Mouse (Mus musculus): ENCODE data around the gene Defb35. TPM values are rescaled to one million over a fixed set of nuclear protein-coding genes. Genes with fewer than 3 reads are reported as not detected.

Gene Defb35
- polyA plus RNA-seq, 1 experiment from 2014 or later: not detected

- H3K9me3 ChIP-seq (ENCODE audit: control insufficient read depth, low read length): no peaks in the 10 kb centered on the region
- H3K36me3 ChIP-seq (ENCODE audit: control insufficient read depth, insufficient read depth, low read length): no peaks in the 10 kb centered on the region
- H3K27ac ChIP-seq (ENCODE audit: low read length): no peak overlapping the region
- H3K4me1 ChIP-seq (ENCODE audit: control insufficient read depth, insufficient read depth, low read length): no peaks in the 10 kb centered on the region
- no peak for ATAC-seq
- H3K4me2 ChIP-seq (ENCODE audit: low read depth, low read length): no peak overlapping the region
- H3K4me3 ChIP-seq (ENCODE audit: low read length): no peak overlapping the region
- H3K27me3 ChIP-seq (replicated peaks; ENCODE audit: control insufficient read depth, insufficient read depth, low read length): no peaks in the 10 kb centered on the region
- WGBS: 76% methylated on average over 3 of the region's 3 CpGs
- H3K9ac ChIP-seq (ENCODE audit: low read depth, low read length): no peak overlapping the region
Measured at GRCm38 (mm10) chr8:21956336-21956735, 18.2 kb downstream of the Defb35 start.

GRCm38 (mm10) chr8:21958414-21958813, 20.3 kb downstream of the Defb35 start, which contains the start of gene Fam90a1a:
TSS of gene Fam90a1a (plus strand) at chr8:21958714.
- 91% methylated on average over 2 of the region's 2 CpGs for WGBS
- H3K9me3 ChIP-seq (ENCODE audit: control insufficient read depth, low read length): no peaks in the 10 kb centered on the region
- ATAC-seq: no peak

GRCm38 (mm10) chr8:21966646-21967045, 28.5 kb downstream of the Defb35 start:
- no peaks in the 10 kb centered on the region for H3K27me3 ChIP-seq (replicated peaks; ENCODE audit: control insufficient read depth, insufficient read depth, low read length)

More at GRCm38 (mm10) chr8:21958414-21958813, 20.3 kb downstream of the Defb35 start, which contains the start of gene Fam90a1a:
- H3K27me3 ChIP-seq (replicated peaks; ENCODE audit: control insufficient read depth, insufficient read depth, low read length): no peaks in the 10 kb centered on the region
- H3K36me3 ChIP-seq (ENCODE audit: control insufficient read depth, insufficient read depth, low read length): no peaks in the 10 kb centered on the region
- no peaks in the 10 kb centered on the region for H3K4me1 ChIP-seq (ENCODE audit: control insufficient read depth, insufficient read depth, low read length)
- no peak within 1 kb of the TSS for H3K4me3 ChIP-seq (ENCODE audit: low read length)
- no peak within 1 kb of the TSS for H3K9ac ChIP-seq (ENCODE audit: low read depth, low read length)
- no peak within 1 kb of the TSS for H3K27ac ChIP-seq (ENCODE audit: low read length)
- no peak within 1 kb of the TSS for H3K4me2 ChIP-seq (ENCODE audit: low read depth, low read length)

DNA sequence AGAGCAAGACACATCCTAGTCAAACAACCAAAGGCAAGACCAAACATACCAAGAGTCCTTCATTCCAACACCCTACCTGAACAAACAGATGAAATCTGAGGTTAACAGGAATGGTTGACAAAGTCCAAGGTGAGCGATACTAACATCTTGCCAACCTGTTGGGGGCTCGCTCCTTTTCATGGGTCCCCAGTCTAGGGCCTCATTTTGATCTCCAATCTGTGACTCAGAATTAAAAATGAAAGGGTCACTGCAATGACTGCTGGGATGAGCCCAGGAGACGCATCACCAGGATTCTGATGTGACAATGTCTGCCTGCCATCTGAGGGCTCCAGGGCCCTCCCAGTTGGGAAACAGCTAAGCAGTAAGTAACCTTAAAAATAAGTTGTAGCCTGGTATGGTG, 31.3 kb downstream of the Defb35 start, which contains the start of gene Ccdc70:
TSS of gene Ccdc70 (plus strand) at position 301 of the 400 bp plus-strand sequence.
- H3K4me2 ChIP-seq (ENCODE audit: low read depth, low read length): no peak within 1 kb of the TSS
- no peak within 1 kb of the TSS for H3K9ac ChIP-seq (ENCODE audit: low read depth, low read length)
- H3K36me3 ChIP-seq (ENCODE audit: control insufficient read depth, insufficient read depth, low read length): no peaks in the 10 kb centered on the region
- no peak within 1 kb of the TSS for H3K27ac ChIP-seq (ENCODE audit: low read length)
- no peaks in the 10 kb centered on the region for H3K4me1 ChIP-seq (ENCODE audit: control insufficient read depth, insufficient read depth, low read length)
- H3K9me3 ChIP-seq (ENCODE audit: control insufficient read depth, low read length): no peaks in the 10 kb centered on the region
- no peak within 1 kb of the TSS for H3K4me3 ChIP-seq (ENCODE audit: low read length)
- WGBS: 79% methylated on average over 3 of the region's 3 CpGs
- ATAC-seq: no peak
- H3K27me3 ChIP-seq (replicated peaks; ENCODE audit: control insufficient read depth, insufficient read depth, low read length): no peaks in the 10 kb centered on the region

More at GRCm38 (mm10) chr8:21966646-21967045, 28.5 kb downstream of the Defb35 start:
- 71% methylated on average over 1 of the region's 1 CpGs for WGBS
- no peaks in the 10 kb centered on the region for H3K36me3 ChIP-seq (ENCODE audit: control insufficient read depth, insufficient read depth, low read length)
- no peak overlapping the region for H3K9ac ChIP-seq (ENCODE audit: low read depth, low read length)
- H3K27ac ChIP-seq (ENCODE audit: low read length): no peak overlapping the region
- no peak overlapping the region for H3K4me3 ChIP-seq (ENCODE audit: low read length)
- ATAC-seq: no peak
- H3K9me3 ChIP-seq (ENCODE audit: control insufficient read depth, low read length): no peaks in the 10 kb centered on the region
- H3K4me2 ChIP-seq (ENCODE audit: low read depth, low read length): no peak overlapping the region
- no peaks in the 10 kb centered on the region for H3K4me1 ChIP-seq (ENCODE audit: control insufficient read depth, insufficient read depth, low read length)

DNA sequence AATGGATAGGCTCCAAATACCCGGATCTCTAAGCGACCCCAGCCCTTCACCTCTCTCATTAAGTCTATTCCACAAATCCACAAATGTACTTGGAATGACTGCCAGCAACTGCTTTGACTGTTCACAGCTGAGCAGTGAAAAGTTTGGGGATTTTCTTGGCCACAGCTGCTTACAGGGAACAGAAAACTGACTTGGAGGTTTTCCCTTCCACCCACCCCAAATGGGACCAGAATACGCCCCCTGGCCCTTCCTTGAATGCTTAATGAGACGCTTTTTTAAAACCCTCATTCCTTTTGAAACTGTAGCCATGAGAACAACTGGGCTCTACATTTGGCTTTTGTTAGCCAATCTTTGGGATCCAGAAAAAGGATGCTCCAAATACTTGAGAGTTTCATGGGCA, 40.0 kb downstream of the Defb35 start:
- H3K4me2 ChIP-seq (ENCODE audit: low read depth, low read length): no peak overlapping the region
- no peaks in the 10 kb centered on the region for H3K4me1 ChIP-seq (ENCODE audit: control insufficient read depth, insufficient read depth, low read length)
- H3K36me3 ChIP-seq (ENCODE audit: control insufficient read depth, insufficient read depth, low read length): no peaks in the 10 kb centered on the region
- no peak for ATAC-seq
- no peaks in the 10 kb centered on the region for H3K9me3 ChIP-seq (ENCODE audit: control insufficient read depth, low read length)
- H3K27me3 ChIP-seq (replicated peaks; ENCODE audit: control insufficient read depth, insufficient read depth, low read length): no peaks in the 10 kb centered on the region
- no peak overlapping the region for H3K4me3 ChIP-seq (ENCODE audit: low read length)
- no peak overlapping the region for H3K27ac ChIP-seq (ENCODE audit: low read length)
- no peak overlapping the region for H3K9ac ChIP-seq (ENCODE audit: low read depth, low read length)
- 68% methylated on average over 4 of the region's 4 CpGs for WGBS

DNA sequence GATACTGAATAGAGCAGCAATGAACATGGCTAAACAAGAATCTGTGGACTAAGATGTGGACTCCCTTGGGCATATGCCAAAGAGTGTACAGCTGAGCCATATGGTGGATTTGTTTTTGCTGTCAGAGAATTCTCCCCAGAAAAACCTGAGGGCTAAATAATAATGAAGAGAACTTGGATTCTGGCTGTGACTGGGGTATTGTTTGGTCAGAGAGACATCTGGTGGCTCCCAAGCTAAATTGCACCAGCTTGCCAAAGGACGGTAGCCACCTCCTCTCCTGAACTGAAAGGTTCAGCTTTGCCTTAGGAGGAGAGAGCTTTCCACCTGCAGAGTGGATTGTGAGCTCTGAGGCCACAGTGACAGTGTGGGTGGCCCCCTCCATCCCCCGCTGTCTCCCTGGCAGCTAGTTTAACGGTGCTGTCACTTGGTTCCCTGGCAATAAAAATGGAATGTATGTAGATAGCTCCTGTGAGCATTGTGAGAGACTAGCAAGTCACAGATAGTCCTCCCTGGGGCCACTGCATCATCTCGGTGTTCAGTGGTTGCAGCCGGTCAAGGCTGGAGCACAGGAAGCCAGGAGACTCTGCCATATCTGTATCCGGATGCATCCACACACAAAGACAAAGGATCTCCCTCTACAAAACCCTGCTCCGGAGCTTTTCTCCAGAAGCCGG, 43.6 kb downstream of the Defb35 start:
- Histone ChIP-seq H3K9me3 (ENCODE audit: control insufficient read depth, low read length) (no peaks in the 10 kb centered on the region), H3K36me3 (ENCODE audit: control insufficient read depth, insufficient read depth, low read length) (no peaks in the 10 kb centered on the region), H3K4me1 (ENCODE audit: control insufficient read depth, insufficient read depth, low read length) (no peaks in the 10 kb centered on the region), H3K4me3 (ENCODE audit: low read length) (no peak overlapping the region), H3K9ac (ENCODE audit: low read depth, low read length) (no peak overlapping the region), H3K27me3 (replicated peaks; ENCODE audit: control insufficient read depth, insufficient read depth, low read length) (no peaks in the 10 kb centered on the region), H3K27ac (ENCODE audit: low read length) (no peak overlapping the region), H3K4me2 (ENCODE audit: low read depth, low read length) (no peak overlapping the region)
- WGBS: 64% methylated on average over 8 of the region's 8 CpGs
- ATAC-seq: no peak

Other genes starting within 250 kb of the Defb35 start
- 1.8 TPM in 2 replicates for gene AY761184, start 234.7 kb upstream of the Defb35 start, polyA plus RNA-seq (2015; fragmentation: Nextera tagmentation; extraction: Ambion mirVana)
- 214 and 247 TPM in 2 replicates for gene Defa24, start 203.9 kb upstream of the Defb35 start, polyA plus RNA-seq (2015; fragmentation: Nextera tagmentation; extraction: Ambion mirVana)
- gene Defb50, start 114.8 kb upstream of the Defb35 start, polyA plus RNA-seq (2015; fragmentation: Nextera tagmentation; extraction: Ambion mirVana): not detected in 2 replicates
- gene Defb2, start 98.4 kb upstream of the Defb35 start, polyA plus RNA-seq (2015; fragmentation: Nextera tagmentation; extraction: Ambion mirVana): not detected in 2 replicates
- not detected in 2 replicates for gene Defb10, start 79.5 kb upstream of the Defb35 start, polyA plus RNA-seq (2015; fragmentation: Nextera tagmentation; extraction: Ambion mirVana)
- gene Defb9, start 52.9 kb upstream of the Defb35 start, polyA plus RNA-seq (2015; fragmentation: Nextera tagmentation; extraction: Ambion mirVana): not detected in 2 replicates
- gene Defb11, start 31.9 kb upstream of the Defb35 start, polyA plus RNA-seq (2015; fragmentation: Nextera tagmentation; extraction: Ambion mirVana): not detected in 2 replicates
- not detected in 2 replicates for gene Defb15, start 5.6 kb upstream of the Defb35 start, polyA plus RNA-seq (2015; fragmentation: Nextera tagmentation; extraction: Ambion mirVana)
- not detected in 2 replicates for gene Defb13, start 8.4 kb downstream of the Defb35 start, polyA plus RNA-seq (2015; fragmentation: Nextera tagmentation; extraction: Ambion mirVana)
- not detected in 2 replicates for gene Fam90a1a, start 20.4 kb downstream of the Defb35 start, polyA plus RNA-seq (2015; fragmentation: Nextera tagmentation; extraction: Ambion mirVana)
- gene Ccdc70, start 31.4 kb downstream of the Defb35 start, polyA plus RNA-seq (2015; fragmentation: Nextera tagmentation; extraction: Ambion mirVana): not detected in 2 replicates
- gene Atp7b, start 122.0 kb downstream of the Defb35 start, polyA plus RNA-seq (2015; fragmentation: Nextera tagmentation; extraction: Ambion mirVana): 4.7 and 5.1 TPM in 2 replicates
- 28.7 and 30.4 TPM in 2 replicates for gene Alg11, start 122.4 kb downstream of the Defb35 start, polyA plus RNA-seq (2015; fragmentation: Nextera tagmentation; extraction: Ambion mirVana)
- 0.20 and 0.55 TPM in 2 replicates for gene Nek5, start 186.7 kb downstream of the Defb35 start, polyA plus RNA-seq (2015; fragmentation: Nextera tagmentation; extraction: Ambion mirVana)
- 4.6 TPM in 2 replicates for gene Nek3, start 228.1 kb downstream of the Defb35 start, polyA plus RNA-seq (2015; fragmentation: Nextera tagmentation; extraction: Ambion mirVana)
- 27.9 and 33.0 TPM in 2 replicates for gene Ckap2, start 247.5 kb downstream of the Defb35 start, polyA plus RNA-seq (2015; fragmentation: Nextera tagmentation; extraction: Ambion mirVana)